Mouse (Mus musculus): ENCODE measurements at regions not wholly inside any gene's neighbourhood (a gene's known extent, or its start where the extent isn't known, plus 50 kb on each side); places are given as distances from the start of the nearest gene placed in this dataset.

GRCm38 (mm10) chr1:119164811-119165210 is 111.4 kb upstream of the Gli2 start:
- H3K36me3 ChIP-seq (ENCODE audit: control insufficient read depth, insufficient read depth, low read length), result no peaks in the 10 kb centered on the region
- no peak overlapping the region for H3K4me3 ChIP-seq (ENCODE audit: low read length)
- H3K27ac ChIP-seq (ENCODE audit: low read depth, low read length), result no peak overlapping the region
- H3K4me1 ChIP-seq (ENCODE audit: control insufficient read depth, insufficient read depth, low read depth, low read length), result no peaks in the 10 kb centered on the region
- H3K4me2 ChIP-seq (ENCODE audit: low read length), result no peak overlapping the region
- H3K9ac ChIP-seq (ENCODE audit: low read depth, low read length), result no peak overlapping the region
- no peaks in the 10 kb centered on the region for H3K9me3 ChIP-seq (ENCODE audit: control insufficient read depth, low read length)
- 84% methylated on average over 5 of the region's 5 CpGs for WGBS
- no peak for ATAC-seq
- no peaks in the 10 kb centered on the region for H3K27me3 ChIP-seq (replicated peaks; ENCODE audit: control insufficient read depth, insufficient read depth, low read length)

GRCm38 (mm10) chr1:119163846-119164245 is 110.4 kb upstream of the Gli2 start:
- Histone ChIP-seq H3K36me3 (ENCODE audit: control insufficient read depth, insufficient read depth, low read length) (no peaks in the 10 kb centered on the region), H3K4me3 (ENCODE audit: low read length) (no peak overlapping the region)
- ATAC-seq, result no peak

GRCm38 (mm10) chr1:119163114-119163740 is 109.8 kb upstream of the Gli2 start:
- Histone ChIP-seq H3K36me3 (ENCODE audit: control insufficient read depth, insufficient read depth, low read length) (no peaks in the 10 kb centered on the region), H3K27ac (ENCODE audit: low read depth, low read length) (no peak overlapping the region), H3K9ac (ENCODE audit: low read depth, low read length) (no peak overlapping the region), H3K27me3 (replicated peaks; ENCODE audit: control insufficient read depth, insufficient read depth, low read length) (no peaks in the 10 kb centered on the region), H3K4me3 (ENCODE audit: low read length) (no peak overlapping the region), H3K9me3 (ENCODE audit: control insufficient read depth, low read length) (no peaks in the 10 kb centered on the region), H3K4me2 (ENCODE audit: low read length) (no peak overlapping the region), H3K4me1 (ENCODE audit: control insufficient read depth, insufficient read depth, low read depth, low read length) (no peaks in the 10 kb centered on the region)
- WGBS, result 86% methylated on average over 7 of the region's 7 CpGs
- no peak for ATAC-seq

More at GRCm38 (mm10) chr1:119163846-119164245, 110.4 kb upstream of the Gli2 start:
- Histone ChIP-seq H3K9ac (ENCODE audit: low read depth, low read length) (no peak overlapping the region), H3K4me1 (ENCODE audit: control insufficient read depth, insufficient read depth, low read depth, low read length) (no peaks in the 10 kb centered on the region), H3K27me3 (replicated peaks; ENCODE audit: control insufficient read depth, insufficient read depth, low read length) (no peaks in the 10 kb centered on the region), H3K27ac (ENCODE audit: low read depth, low read length) (no peak overlapping the region), H3K9me3 (ENCODE audit: control insufficient read depth, low read length) (no peaks in the 10 kb centered on the region), H3K4me2 (ENCODE audit: low read length) (no peak overlapping the region)

- Histone ChIP-seq H3K9me3 (ENCODE audit: control insufficient read depth, low read length) (no peaks in the 10 kb centered on the region), H3K4me1 (ENCODE audit: control insufficient read depth, insufficient read depth, low read depth, low read length) (no peaks in the 10 kb centered on the region), H3K27ac (ENCODE audit: low read depth, low read length) (no peak overlapping the region), H3K9ac (ENCODE audit: low read depth, low read length) (no peak overlapping the region), H3K4me2 (ENCODE audit: low read length) (no peak overlapping the region), H3K27me3 (replicated peaks; ENCODE audit: control insufficient read depth, insufficient read depth, low read length) (no peaks in the 10 kb centered on the region), H3K4me3 (ENCODE audit: low read length) (no peak overlapping the region), H3K36me3 (ENCODE audit: control insufficient read depth, insufficient read depth, low read length) (no peaks in the 10 kb centered on the region)
- no peak for ATAC-seq
- WGBS, result 60% methylated on average over 3 of the region's 3 CpGs
Measured at GRCm38 (mm10) chr1:119161751-119162150, 108.3 kb upstream of the Gli2 start.

DNA sequence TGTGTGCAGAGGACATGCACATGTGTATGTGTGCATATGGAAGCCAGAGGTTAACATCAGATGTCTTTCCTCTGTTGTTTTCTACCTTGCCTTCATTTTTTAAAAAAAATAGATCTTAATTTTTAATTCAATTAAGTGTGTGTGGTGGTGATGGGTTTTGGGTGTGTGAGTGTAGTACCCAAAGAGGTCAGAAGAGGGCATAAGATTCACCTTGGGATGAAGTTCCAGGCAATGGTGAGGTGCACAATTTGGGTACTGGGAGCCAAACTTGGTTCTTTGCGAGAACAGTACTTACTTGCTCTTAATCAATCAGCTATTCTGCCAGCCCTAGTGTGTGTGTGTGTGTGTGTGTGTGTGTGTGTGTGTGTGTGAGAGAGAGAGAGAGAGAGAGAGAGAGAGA is 106.9 kb upstream of the Gli2 start:
- H3K4me3 ChIP-seq (ENCODE audit: low read length), result no peak overlapping the region
- H3K27ac ChIP-seq (ENCODE audit: low read depth, low read length), result no peak overlapping the region
- no peaks in the 10 kb centered on the region for H3K36me3 ChIP-seq (ENCODE audit: control insufficient read depth, insufficient read depth, low read length)
- no peak for ATAC-seq
- H3K4me2 ChIP-seq (ENCODE audit: low read length), result no peak overlapping the region
- no peaks in the 10 kb centered on the region for H3K27me3 ChIP-seq (replicated peaks; ENCODE audit: control insufficient read depth, insufficient read depth, low read length)
- no peaks in the 10 kb centered on the region for H3K9me3 ChIP-seq (ENCODE audit: control insufficient read depth, low read length)
- no peak overlapping the region for H3K9ac ChIP-seq (ENCODE audit: low read depth, low read length)
- no peaks in the 10 kb centered on the region for H3K4me1 ChIP-seq (ENCODE audit: control insufficient read depth, insufficient read depth, low read depth, low read length)
- WGBS, result 85% methylated on average over 1 of the region's 1 CpGs

- Histone ChIP-seq H3K4me3 (ENCODE audit: low read length) (no peak overlapping the region), H3K4me1 (ENCODE audit: control insufficient read depth, insufficient read depth, low read depth, low read length) (no peaks in the 10 kb centered on the region), H3K36me3 (ENCODE audit: control insufficient read depth, insufficient read depth, low read length) (no peaks in the 10 kb centered on the region), H3K4me2 (ENCODE audit: low read length) (no peak overlapping the region), H3K9me3 (ENCODE audit: control insufficient read depth, low read length) (no peaks in the 10 kb centered on the region), H3K27ac (ENCODE audit: low read depth, low read length) (no peak overlapping the region), H3K27me3 (replicated peaks; ENCODE audit: control insufficient read depth, insufficient read depth, low read length) (no peaks in the 10 kb centered on the region), H3K9ac (ENCODE audit: low read depth, low read length) (no peak overlapping the region)
- ATAC-seq, result no peak
- WGBS, result 90% methylated on average over 4 of the region's 4 CpGs
Measured at GRCm38 (mm10) chr1:119157171-119157700, 103.8 kb upstream of the Gli2 start.

DNA sequence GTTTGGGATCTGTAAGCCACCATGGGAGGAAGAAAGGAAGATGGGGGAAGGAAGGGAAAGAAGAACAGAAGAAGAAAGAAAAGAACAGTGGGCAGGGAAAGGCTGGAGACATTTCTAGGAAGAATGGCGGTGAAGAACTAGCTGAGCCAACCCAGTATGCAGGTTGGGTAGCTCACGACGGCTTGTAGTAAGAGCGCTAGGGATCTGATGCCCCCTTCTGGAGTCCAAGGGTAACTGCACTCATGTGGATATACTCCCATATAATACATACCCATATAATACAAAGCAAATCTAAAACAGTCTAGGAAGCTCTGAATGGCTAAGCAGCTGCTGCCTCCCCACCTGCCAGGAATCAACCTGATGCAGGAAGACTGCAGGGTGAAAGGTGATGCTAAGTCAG is 100.2 kb upstream of the Gli2 start:
- no peak for ATAC-seq
- H3K9me3 ChIP-seq (ENCODE audit: control insufficient read depth, low read length), result no peaks in the 10 kb centered on the region
- 100% methylated on average over 4 of the region's 4 CpGs for WGBS

DNA sequence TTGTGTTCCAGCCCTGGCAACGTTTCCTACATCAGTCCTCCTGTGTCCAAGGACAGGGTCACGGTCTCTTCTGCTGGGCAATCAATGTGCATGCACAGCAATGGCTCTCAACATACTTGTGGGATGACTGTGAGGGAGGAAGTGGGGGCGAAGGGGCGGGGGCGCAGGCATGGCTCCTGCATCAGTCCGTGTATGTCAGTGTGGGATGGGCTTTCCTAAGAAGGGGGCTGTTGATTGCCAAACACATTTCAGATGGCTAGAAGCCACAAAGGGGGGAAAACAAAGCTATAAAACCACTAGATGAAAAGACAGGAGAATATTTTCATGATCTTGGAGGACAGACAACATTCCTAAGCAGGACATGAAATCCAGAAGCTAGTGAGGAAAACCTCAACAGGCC is 99.4 kb upstream of the Gli2 start:
- Histone ChIP-seq H3K27me3 (replicated peaks; ENCODE audit: control insufficient read depth, insufficient read depth, low read length) (no peaks in the 10 kb centered on the region), H3K4me3 (ENCODE audit: low read length) (no peak overlapping the region), H3K9me3 (ENCODE audit: control insufficient read depth, low read length) (no peaks in the 10 kb centered on the region), H3K36me3 (ENCODE audit: control insufficient read depth, insufficient read depth, low read length) (no peaks in the 10 kb centered on the region), H3K4me1 (ENCODE audit: control insufficient read depth, insufficient read depth, low read depth, low read length) (no peaks in the 10 kb centered on the region), H3K27ac (ENCODE audit: low read depth, low read length) (no peak overlapping the region), H3K4me2 (ENCODE audit: low read length) (no peak overlapping the region), H3K9ac (ENCODE audit: low read depth, low read length) (no peak overlapping the region)
- ATAC-seq, result no peak
- WGBS, result 91% methylated on average over 6 of the region's 6 CpGs

More for the DNA sequence above, 100.2 kb upstream of the Gli2 start:
- Histone ChIP-seq H3K27me3 (replicated peaks; ENCODE audit: control insufficient read depth, insufficient read depth, low read length) (no peaks in the 10 kb centered on the region), H3K9ac (ENCODE audit: low read depth, low read length) (no peak overlapping the region), H3K4me3 (ENCODE audit: low read length) (no peak overlapping the region), H3K4me2 (ENCODE audit: low read length) (no peak overlapping the region), H3K4me1 (ENCODE audit: control insufficient read depth, insufficient read depth, low read depth, low read length) (no peaks in the 10 kb centered on the region), H3K27ac (ENCODE audit: low read depth, low read length) (no peak overlapping the region), H3K36me3 (ENCODE audit: control insufficient read depth, insufficient read depth, low read length) (no peaks in the 10 kb centered on the region)

DNA sequence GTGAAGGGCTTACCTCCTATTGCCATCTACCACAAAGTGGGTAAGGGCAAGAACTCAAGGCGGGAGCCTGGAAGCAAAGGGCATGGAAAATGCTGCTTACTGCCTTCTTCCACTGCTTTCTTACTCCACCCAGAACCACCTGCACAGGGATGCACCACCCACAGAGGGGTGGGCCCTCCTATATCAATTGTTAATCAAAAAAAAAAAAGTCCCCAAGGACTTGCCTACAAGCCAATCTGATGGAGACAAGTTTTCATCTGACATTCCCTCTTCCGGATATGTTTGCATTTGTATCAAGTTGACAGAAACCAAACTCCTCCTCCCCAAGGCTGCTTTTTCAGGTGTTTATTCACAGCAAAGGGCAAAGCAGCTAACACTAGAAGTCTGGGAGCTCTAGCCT is 94.1 kb upstream of the Gli2 start:
- ATAC-seq, result no peak
- H3K4me1 ChIP-seq (ENCODE audit: control insufficient read depth, insufficient read depth, low read depth, low read length), result no peaks in the 10 kb centered on the region
- no peak overlapping the region for H3K4me2 ChIP-seq (ENCODE audit: low read length)
- H3K9me3 ChIP-seq (ENCODE audit: control insufficient read depth, low read length), result no peaks in the 10 kb centered on the region
- 84% methylated on average over 2 of the region's 2 CpGs for WGBS
- H3K27me3 ChIP-seq (replicated peaks; ENCODE audit: control insufficient read depth, insufficient read depth, low read length), result no peaks in the 10 kb centered on the region
- no peak overlapping the region for H3K27ac ChIP-seq (ENCODE audit: low read depth, low read length)
- no peak overlapping the region for H3K9ac ChIP-seq (ENCODE audit: low read depth, low read length)
- H3K36me3 ChIP-seq (ENCODE audit: control insufficient read depth, insufficient read depth, low read length), result no peaks in the 10 kb centered on the region
- no peak overlapping the region for H3K4me3 ChIP-seq (ENCODE audit: low read length)

Data from hindbrain, embryonic 16.5 days (tissue).